In the genomic region with DNA sequence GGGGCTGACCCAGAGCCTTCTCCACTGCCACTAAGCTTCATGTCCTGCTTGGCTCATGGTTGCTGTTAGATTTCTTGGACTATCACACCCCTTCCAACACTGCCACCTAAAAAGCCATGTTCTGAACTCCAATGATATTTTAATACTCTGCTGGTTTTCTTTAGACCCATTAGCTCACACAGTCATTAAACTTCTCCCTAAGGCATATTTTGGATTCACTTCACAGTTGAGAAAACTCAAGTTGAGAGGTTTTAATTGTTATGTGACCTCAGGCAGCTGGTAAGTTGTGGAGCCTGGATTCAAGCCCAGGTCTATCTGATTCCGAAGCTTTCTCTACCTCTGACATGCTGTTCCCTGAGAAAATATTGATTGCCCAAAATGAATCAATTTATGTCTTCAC, we compare ENCODE assay signal across 26 mouse cellular contexts. TPM values are rescaled to one million over a fixed set of nuclear protein-coding genes. Genes with fewer than 3 reads are reported as not detected.
DNase-seq lines count a peak whose midpoint lies in the region; ATAC-seq and TF ChIP-seq lines count a peak whose summit lies in the region.
"Had no signal": no experiment of that assay in that cellular context is flagged by ENCODE, and none has a peak within 500 bp of the region (broad histone marks: within the 10 kb centered on the region; RNA-seq: fewer than 3 reads in every experiment).

No protein-coding gene starts in this region.

- H3K36me3 ChIP-seq in forebrain, embryonic 14.5 days (ENCODE audit: control insufficient read depth, insufficient read depth, low read length), result no peaks in the 10 kb centered on the region
- H3K36me3 ChIP-seq in forebrain, embryonic 13.5 days (ENCODE audit: poor library complexity, severe bottlenecking), result no peaks in the 10 kb centered on the region
- H3K36me3 ChIP-seq in midbrain, postnatal 0 days (ENCODE audit: insufficient read depth, low read length), result no peaks in the 10 kb centered on the region
- H3K36me3 ChIP-seq: embryonic facial prominence, embryonic 12.5 days; forebrain, embryonic 15.5 days; heart, embryonic 13.5 days; hindbrain, embryonic 12.5 days had no signal

- no peak overlapping the region for H3K9ac ChIP-seq in forebrain, embryonic 14.5 days (ENCODE audit: low read length)
- H3K9ac ChIP-seq in forebrain, embryonic 13.5 days, result no peak overlapping the region
- no peak overlapping the region for H3K9ac ChIP-seq in midbrain, postnatal 0 days (replicated peaks; ENCODE audit: low read length, poor library complexity, severe bottlenecking)
- H3K9ac ChIP-seq: embryonic facial prominence, embryonic 12.5 days; forebrain, embryonic 15.5 days; heart, embryonic 13.5 days; hindbrain, embryonic 12.5 days had no signal

- no peak overlapping the region for H3K4me2 ChIP-seq in forebrain, embryonic 14.5 days (ENCODE audit: low read length)
- no peak overlapping the region for H3K4me2 ChIP-seq in forebrain, embryonic 13.5 days
- H3K4me2 ChIP-seq in midbrain, postnatal 0 days (ENCODE audit: low read depth, low read length, poor library complexity, severe bottlenecking), result no peak overlapping the region
- H3K4me2 ChIP-seq: embryonic facial prominence, embryonic 12.5 days; forebrain, embryonic 15.5 days; heart, embryonic 13.5 days; hindbrain, embryonic 12.5 days had no signal

- DNase-seq in forebrain, embryonic 14.5 days (ENCODE audit: low spot score), result peak; percentile 51
- DNase-seq in kidney, postnatal 14 days, result peak; percentile 2
- no peak for DNase-seq in kidney, adult 18-20 months
- DNase-seq in Patski (ENCODE audit: low read depth, low spot score), result peak; percentile 10
- DNase-seq in retina, embryonic 14.5 days (ENCODE audit: low spot score), result peak; percentile 3
- DNase-seq in layer of hippocampus, adult 2 months (ENCODE audit: low spot score in 2 of 2), result no peak
- no peak for DNase-seq in midbrain, postnatal 0 days (ENCODE audit: low spot score)
- DNase-seq: adrenal gland, adult 8-10 months; cerebellum, adult 11-12 months; cerebellum, adult 9-10 months; cerebellum, postnatal 25 days; gastrocnemius, postnatal 10 days; heart, postnatal 4 days had no signal

- no peak overlapping the region for H3K4me3 ChIP-seq in forebrain, embryonic 14.5 days (ENCODE audit: low read depth, low read length)
- H3K4me3 ChIP-seq in forebrain, embryonic 13.5 days, result no peak overlapping the region
- no peak overlapping the region for H3K4me3 ChIP-seq in layer of hippocampus, adult 2 months
- H3K4me3 ChIP-seq in midbrain, postnatal 0 days (ENCODE audit: low read depth, low read length), result no peak overlapping the region
- H3K4me3 ChIP-seq: embryonic facial prominence, embryonic 12.5 days; forebrain, embryonic 15.5 days; heart, embryonic 13.5 days; hindbrain, embryonic 12.5 days had no signal

- no peaks in the 10 kb centered on the region for H3K9me3 ChIP-seq in forebrain, embryonic 14.5 days (replicated peaks; ENCODE audit: control insufficient read depth, low read length)
- H3K9me3 ChIP-seq in forebrain, embryonic 13.5 days (replicated peaks), result no peaks in the 10 kb centered on the region
- no peaks in the 10 kb centered on the region for H3K9me3 ChIP-seq in midbrain, postnatal 0 days (ENCODE audit: low read length)
- H3K9me3 ChIP-seq: embryonic facial prominence, embryonic 12.5 days; forebrain, embryonic 15.5 days; heart, embryonic 13.5 days; hindbrain, embryonic 12.5 days had no signal

- ATAC-seq in forebrain, embryonic 14.5 days, result peak; percentile 48; the same call in 1 of the 2 replicates
- ATAC-seq in forebrain, embryonic 13.5 days, result no peak
- ATAC-seq in Patski, result no peak
- no peak for ATAC-seq in midbrain, postnatal 0 days (ENCODE audit: low FRiP score)
- ATAC-seq: forebrain, embryonic 15.5 days; hindbrain, embryonic 16.5 days; inflammation-experienced regulatory T-cells, adult 6 months had no signal

- H3K4me1 ChIP-seq in forebrain, embryonic 14.5 days (ENCODE audit: control insufficient read depth, insufficient read depth, low read length), result no peaks in the 10 kb centered on the region
- 0 out of 2 replicates have a peak, but pooled peaks cover 3% of the 10 kb centered on the region for H3K4me1 ChIP-seq in forebrain, embryonic 13.5 days
- no peaks in the 10 kb centered on the region for H3K4me1 ChIP-seq in midbrain, postnatal 0 days (ENCODE audit: insufficient read depth, low read length)
- H3K4me1 ChIP-seq: embryonic facial prominence, embryonic 12.5 days; forebrain, embryonic 15.5 days; heart, embryonic 13.5 days; hindbrain, embryonic 12.5 days had no signal

- H3K27ac ChIP-seq in forebrain, embryonic 14.5 days (ENCODE audit: low read depth, low read length), result no peak overlapping the region
- H3K27ac ChIP-seq in forebrain, embryonic 13.5 days, result no peak overlapping the region
- H3K27ac ChIP-seq in layer of hippocampus, adult 2 months, result no peak overlapping the region
- no peak overlapping the region for H3K27ac ChIP-seq in midbrain, postnatal 0 days (ENCODE audit: low read depth, low read length)
- H3K27ac ChIP-seq: embryonic facial prominence, embryonic 12.5 days; forebrain, embryonic 15.5 days; heart, embryonic 13.5 days; hindbrain, embryonic 12.5 days had no signal

- POLR2A ChIA-PET in Patski (lab: Charles Lee), result no interaction called here

- 50% methylated on average over 1 of the region's 1 CpGs for whole genome bisulfite sequencing in forebrain, embryonic 14.5 days
- 66% methylated on average over 1 of the region's 1 CpGs for WGBS in forebrain, embryonic 13.5 days
- 77% methylated on average over 1 of the region's 1 CpGs for WGBS in midbrain, postnatal 0 days

- TF ChIP-seq CTCF in Patski (IDR thresholded peaks at IDR 0.05), result no peak
- TF ChIP-seq CTCF in layer of hippocampus, adult 2 months (conservative IDR thresholded peaks at IDR 0.05), result no peak
- no peak for TF ChIP-seq CTCF in midbrain, postnatal 0 days (IDR thresholded peaks at IDR 0.05)

- H3K27me3 ChIP-seq in forebrain, embryonic 14.5 days (replicated peaks; ENCODE audit: control insufficient read depth, insufficient read depth, low read length), result no peaks in the 10 kb centered on the region
- H3K27me3 ChIP-seq in forebrain, embryonic 13.5 days, result no peaks in the 10 kb centered on the region
- H3K27me3 ChIP-seq in Patski, result peaks cover 36% of the 10 kb centered on the region
- H3K27me3 ChIP-seq in midbrain, postnatal 0 days (ENCODE audit: insufficient read depth, low read length), result no peaks in the 10 kb centered on the region
- H3K27me3 ChIP-seq: embryonic facial prominence, embryonic 12.5 days; forebrain, embryonic 15.5 days; heart, embryonic 13.5 days; hindbrain, embryonic 12.5 days had no signal

- CTCF ChIA-PET in Patski (lab: Charles Lee), result interaction anchor here (1.5 kb wide), 1 partner anchor 19 kb away, joined by 4 read pairs; no protein-coding TSS in a partner anchor

- in situ Hi-C loops in Patski (cut with MboI; ENCODE audit: low pct_unique_long_range_greater_than_20kb), result no loop called here

RNA-seq across cellular contexts. Expression of gene Tprg, which starts 11.6 kb away (rescaled TPM):
- not detected in 2 replicates for polyA plus RNA-seq in forebrain, embryonic 14.5 days (2014; fragmentation: Nextera tagmentation; extraction: Ambion mirVana)
- polyA plus RNA-seq in forebrain, embryonic 13.5 days (2015; fragmentation: Nextera tagmentation; extraction: Ambion mirVana), result not detected in 2 replicates
- 0.10 TPM for polyA plus RNA-seq in Patski (2021)
- total RNA-seq in layer of hippocampus, adult 2 months (2021), result not detected
- 0.16 TPM in 1 of 2 replicates, not detected in the other for total RNA-seq in midbrain, postnatal 0 days (2014; rRNA removed)
- polyA plus RNA-seq in midbrain, postnatal 0 days (2015; fragmentation: Nextera tagmentation; extraction: Ambion mirVana), result not detected in 2 replicates
- total RNA-seq: adrenal gland, adult 8-10 months; adrenal gland, postnatal 4 days; gastrocnemius, postnatal 10 days; gastrocnemius, postnatal 4 days; heart, adult 8-10 months; heart, postnatal 4 days; MEL had no signal
- polyA plus RNA-seq: cortical plate, adult 2 months; embryonic facial prominence, embryonic 12.5 days; forebrain, embryonic 15.5 days; frontal cortex, adult 2 months; heart, embryonic 13.5 days; hindbrain, embryonic 12.5 days had no signal

Comparison
In these comparisons a context has a peak if more than half of its experiments do, and no peak if none do; other contexts are left out.
1. DNase-seq: peak in forebrain, embryonic 14.5 days (single experiment), kidney, postnatal 14 days (single experiment), Patski (single experiment) and retina, embryonic 14.5 days (single experiment); none in kidney, adult 18-20 months (single experiment), layer of hippocampus, adult 2 months (0 of 2) and midbrain, postnatal 0 days (single experiment).